Mouse (Mus musculus) bone marrow, adult 2 months (tissue): ENCODE data around the gene Pard3b.

Experiments used
- CTCF ChIP-seq: fragments of 200-500 bp; IDR thresholded peaks from 2 replicates; pipeline ENCODE4 v1.5.1; 2011; ENCODE audit warnings: low read length, control low read depth; ENCODE audit not compliant: control insufficient read depth, insufficient read depth
- POLR2A ChIP-seq: fragments of 200-500 bp; IDR thresholded peaks from 2 replicates; pipeline ENCODE4 v1.6.1; 2011; ENCODE audit warnings: low read depth, mild to moderate bottlenecking, control low read depth, low read length, borderline replicate concordance; ENCODE audit not compliant: control insufficient read depth

DNA sequence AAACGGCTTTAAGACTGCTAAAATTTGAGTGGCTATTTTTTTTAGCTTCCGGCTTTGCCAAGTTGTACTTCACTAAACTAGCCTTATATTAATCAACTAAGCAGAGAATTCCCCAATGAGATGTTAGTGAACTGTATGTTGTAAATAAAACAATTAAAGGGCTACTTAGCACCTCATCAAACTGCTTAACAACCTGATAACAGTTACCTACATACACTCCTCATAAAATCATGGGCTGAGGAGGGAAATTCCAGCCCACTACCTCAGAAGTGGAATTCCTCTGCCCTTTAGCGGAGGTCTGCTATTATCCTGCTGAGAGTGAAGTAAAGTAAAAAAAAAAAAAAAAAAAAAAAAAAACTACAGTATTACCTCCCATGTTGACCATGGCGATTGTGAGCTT, 986.7 kb downstream of the Pard3b start:
- TF ChIP-seq CTCF: no peak
- TF ChIP-seq POLR2A: no peak
